Mouse (Mus musculus) heart, adult 2 months (tissue): ENCODE measurements at regions not wholly inside any gene's neighbourhood (a gene's known extent, or its start where the extent isn't known, plus 50 kb on each side); places are given as distances from the start of the nearest gene placed in this dataset.

Source experiments
- DNase-seq, 2 experiments: peaks; one replicate each; pipeline ENCODE4 v3.0.0; 2021
- H3K27ac ChIP-seq: fragments of 200-600 bp; 2 replicates; pipeline ENCODE4 v1.8.1; 2022
- H3K27me3 ChIP-seq: fragments of 200-500 bp; 2 replicates; pipeline ENCODE4 v1.6.1; 2012; ENCODE audit warnings: mild to moderate bottlenecking, low read length, inconsistent platforms, mixed read lengths; ENCODE audit not compliant: control insufficient read depth, insufficient read depth
- H3K36me3 ChIP-seq: fragments of 200-500 bp; 2 replicates; pipeline ENCODE4 v1.6.1; 2012; ENCODE audit warnings: low read length, inconsistent platforms; ENCODE audit not compliant: control insufficient read depth, insufficient read depth
- H3K4me1 ChIP-seq: fragments of 200-500 bp; 2 replicates; pipeline ENCODE4 v1.6.1; 2011; ENCODE audit warnings: low read length; ENCODE audit not compliant: control insufficient read depth, insufficient read depth
- H3K4me3 ChIP-seq: fragments of 200-600 bp; 2 replicates; pipeline ENCODE4 v1.8.1; 2022
- H3K79me2 ChIP-seq: fragments of 200-500 bp; replicated peaks from 2 replicates; pipeline ENCODE4 v1.6.1; 2012; ENCODE audit warnings: mild to moderate bottlenecking, inconsistent platforms, low read length, moderate library complexity, mixed read lengths; ENCODE audit not compliant: control insufficient read depth, insufficient read depth
- H3K9ac ChIP-seq: fragments of 200-500 bp; 2 replicates; pipeline ENCODE4 v1.6.1; 2012; ENCODE audit warnings: low read depth, mild to moderate bottlenecking, control low read depth, inconsistent platforms, low read length, mixed read lengths
- CTCF ChIP-seq: fragments of 200-600 bp; IDR thresholded peaks from 2 replicates; pipeline ENCODE4 v1.8.1; 2022; ENCODE audit warnings: antibody characterized with exemption, mild to moderate bottlenecking, moderate library complexity
- EP300 ChIP-seq: fragments of 200-500 bp; IDR thresholded peaks from 2 replicates; pipeline ENCODE4 v1.6.1; 2011; ENCODE audit warnings: low read depth, low read length, control low read depth; ENCODE audit not compliant: insufficient read depth
- POLR2A ChIP-seq: fragments of 200-500 bp; IDR thresholded peaks from 2 replicates; pipeline ENCODE4 v1.6.1; 2011; ENCODE audit warnings: mild to moderate bottlenecking, low read depth, low read length, control low read depth; ENCODE audit not compliant: insufficient read depth
- WGBS: fragments of 180-500 bp; shearing (Covaris S2); methylation state at CpG from one replicate; pipeline ENCODE4 v1.1.7; 2018; 5-methylcytosine and 5-hydroxymethylcytosine counted together
- intact Hi-C: fragments of 180-260 bp; cut with DNase I; formaldehyde crosslinking; loops from one replicate; pipeline ENCODE4 v1.15.1; 2025

DNA sequence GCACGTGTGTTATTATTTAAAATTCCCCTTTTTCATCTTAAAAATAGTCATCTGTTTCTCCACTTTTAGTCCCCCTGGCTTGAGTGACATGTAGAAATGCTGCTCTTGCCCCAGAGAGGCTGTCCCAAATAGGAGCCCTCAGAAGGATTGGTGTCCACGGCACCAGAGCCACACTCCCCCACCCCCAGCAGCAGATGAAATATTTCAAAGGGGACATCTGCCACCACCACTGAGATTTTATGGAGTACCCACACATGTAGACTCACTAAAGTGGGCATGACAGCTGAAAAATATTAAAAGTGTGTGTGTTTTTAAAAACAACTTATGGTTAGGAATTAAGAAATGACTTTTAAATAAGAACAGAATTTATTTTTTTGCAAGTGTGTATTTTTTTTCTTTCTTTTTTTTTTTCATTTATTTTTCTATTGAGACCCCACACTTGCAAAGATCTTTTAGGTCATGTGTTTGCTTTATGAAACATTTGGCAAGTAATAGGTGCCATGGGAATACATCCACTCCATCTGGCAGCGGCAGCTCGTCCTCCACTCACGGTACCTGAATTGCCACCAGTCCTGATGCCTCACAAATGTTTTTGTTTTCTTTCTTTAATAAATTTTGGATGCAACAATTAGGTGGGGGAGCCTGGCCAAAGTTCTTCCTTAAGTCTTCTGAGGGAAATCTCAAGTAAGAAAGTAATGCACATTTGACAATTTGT is 533.2 kb upstream of the Zeb2 start:
- Histone ChIP-seq H3K27ac (no peak overlapping the region), H3K27me3 (no peaks in the 10 kb centered on the region), H3K4me1 (no peaks in the 10 kb centered on the region), H3K79me2 (no peaks in the 10 kb centered on the region), H3K4me3 (no peak overlapping the region), H3K36me3 (no peaks in the 10 kb centered on the region), H3K9ac (no peak overlapping the region)
- TF ChIP-seq EP300 (no peak), POLR2A (no peak), CTCF (no peak)
- DNase-seq: no peak
- 81% methylated on average over 5 of the region's 5 CpGs for WGBS
- intact Hi-C loops: no loop called here

DNA sequence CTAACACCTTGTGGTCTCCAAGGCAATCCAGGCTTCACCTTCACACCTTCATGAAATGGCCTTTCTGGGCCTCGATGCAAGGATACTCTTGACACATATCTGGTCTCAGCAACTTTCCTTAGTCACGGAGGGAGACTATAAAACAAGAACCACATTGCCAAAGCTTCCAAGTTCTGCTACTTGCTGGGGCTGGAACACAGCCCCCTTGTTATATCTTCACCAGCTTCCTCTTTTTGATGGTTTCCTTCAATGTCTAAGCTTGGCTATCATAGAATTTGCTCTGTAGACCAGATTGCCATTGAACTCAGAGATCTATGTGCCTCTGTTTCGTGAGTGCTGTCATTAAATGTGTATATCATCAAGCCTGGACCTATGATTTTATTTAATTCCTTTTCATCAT is 530.7 kb upstream of the Zeb2 start:
- no peaks in the 10 kb centered on the region for H3K27me3 ChIP-seq
- H3K4me1 ChIP-seq: no peaks in the 10 kb centered on the region
- no peaks in the 10 kb centered on the region for H3K79me2 ChIP-seq
- TF ChIP-seq EP300 (no peak), POLR2A (no peak), CTCF (no peak)
- no peak overlapping the region for H3K4me3 ChIP-seq
- H3K36me3 ChIP-seq: no peaks in the 10 kb centered on the region
- WGBS: 82% methylated on average over 3 of the region's 3 CpGs
- no peak overlapping the region for H3K9ac ChIP-seq
- H3K27ac ChIP-seq: no peak overlapping the region
- no peak for DNase-seq
- intact Hi-C loops: no loop called here

DNA sequence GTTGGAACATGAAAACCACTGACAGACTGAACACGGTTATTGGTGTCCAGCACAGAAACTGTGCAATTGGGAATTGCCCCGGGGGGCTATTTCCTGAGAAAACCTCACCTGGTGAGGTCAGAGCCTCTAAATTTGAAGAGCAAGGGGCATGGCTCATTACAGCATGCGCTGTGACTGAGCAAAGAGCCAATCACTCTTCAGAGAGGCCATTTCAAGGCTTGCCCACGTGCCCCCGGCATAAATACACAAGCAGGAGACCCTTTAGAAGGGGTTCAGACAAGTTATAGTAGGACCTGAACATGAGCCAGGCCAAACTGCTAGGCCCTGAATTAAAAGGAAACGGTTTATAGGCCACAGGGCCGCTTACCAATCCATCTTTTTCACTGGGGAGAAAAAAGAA is 512.9 kb upstream of the Zeb2 start:
- 81% methylated on average over 7 of the region's 7 CpGs for WGBS

DNA sequence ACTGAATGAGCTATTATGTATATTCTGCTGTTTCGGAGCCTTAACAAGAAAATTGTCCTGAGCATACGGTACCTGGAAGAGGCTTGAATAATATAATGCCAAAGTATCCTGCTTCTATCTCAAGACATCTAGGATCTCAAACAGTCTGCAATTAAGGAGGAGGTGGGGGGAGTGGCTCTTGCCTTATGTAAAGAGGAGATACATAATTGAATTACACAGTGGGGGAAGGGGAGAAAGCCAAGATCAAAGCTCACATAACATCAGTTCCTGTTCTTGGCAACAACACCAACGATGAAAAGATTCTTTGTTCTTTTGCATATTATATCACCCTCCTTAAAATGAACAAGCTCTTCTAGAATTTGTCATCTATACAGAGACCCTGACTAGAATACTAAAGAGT is 512.4 kb upstream of the Zeb2 start:
- Histone ChIP-seq H3K79me2 (no peaks in the 10 kb centered on the region), H3K27ac (no peak overlapping the region), H3K36me3 (no peaks in the 10 kb centered on the region), H3K4me1 (no peaks in the 10 kb centered on the region), H3K4me3 (no peak overlapping the region), H3K27me3 (no peaks in the 10 kb centered on the region), H3K9ac (no peak overlapping the region)
- no peak for DNase-seq
- 76% methylated on average over 3 of the region's 3 CpGs for WGBS
- intact Hi-C loops: no loop called here
- TF ChIP-seq CTCF (no peak), POLR2A (no peak), EP300 (no peak)

More for the DNA sequence above, 512.9 kb upstream of the Zeb2 start:
- intact Hi-C loops: no loop called here
- Histone ChIP-seq H3K27me3 (no peaks in the 10 kb centered on the region), H3K27ac (no peak overlapping the region), H3K4me1 (no peaks in the 10 kb centered on the region), H3K9ac (no peak overlapping the region), H3K79me2 (no peaks in the 10 kb centered on the region), H3K36me3 (no peaks in the 10 kb centered on the region), H3K4me3 (no peak overlapping the region)
- TF ChIP-seq EP300: no peak
- no peak for TF ChIP-seq CTCF
- TF ChIP-seq POLR2A: no peak
- DNase-seq: no peak

DNA sequence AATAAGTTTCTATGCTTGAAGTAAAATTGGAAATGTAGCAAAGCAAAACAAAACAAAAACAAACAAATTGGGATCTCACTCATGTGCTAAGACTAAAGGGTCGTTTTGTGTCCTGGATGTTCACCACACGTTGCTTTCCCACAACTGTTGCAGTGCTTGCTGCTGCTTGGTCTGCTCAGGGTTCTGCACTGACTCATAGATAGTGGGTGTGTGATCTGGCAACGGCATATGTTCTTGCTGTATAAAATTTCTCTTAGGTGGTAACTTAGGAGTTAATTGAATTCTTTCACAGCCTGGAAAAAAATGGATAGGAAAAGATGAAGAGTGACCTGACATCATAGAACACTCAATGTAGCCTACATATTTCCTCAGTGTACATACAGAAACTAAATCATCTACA is 505.9 kb upstream of the Zeb2 start:
- no peak for DNase-seq
- H3K27me3 ChIP-seq: no peaks in the 10 kb centered on the region
- WGBS: 47% methylated on average over 3 of the region's 3 CpGs
- no peaks in the 10 kb centered on the region for H3K36me3 ChIP-seq
- H3K9ac ChIP-seq: no peak overlapping the region
- H3K4me3 ChIP-seq: no peak overlapping the region
- H3K4me1 ChIP-seq: no peaks in the 10 kb centered on the region
- intact Hi-C loops: no loop called here
- H3K79me2 ChIP-seq: no peaks in the 10 kb centered on the region
- no peak for TF ChIP-seq CTCF
- TF ChIP-seq POLR2A: no peak
- TF ChIP-seq EP300: no peak
- H3K27ac ChIP-seq: no peak overlapping the region

DNA sequence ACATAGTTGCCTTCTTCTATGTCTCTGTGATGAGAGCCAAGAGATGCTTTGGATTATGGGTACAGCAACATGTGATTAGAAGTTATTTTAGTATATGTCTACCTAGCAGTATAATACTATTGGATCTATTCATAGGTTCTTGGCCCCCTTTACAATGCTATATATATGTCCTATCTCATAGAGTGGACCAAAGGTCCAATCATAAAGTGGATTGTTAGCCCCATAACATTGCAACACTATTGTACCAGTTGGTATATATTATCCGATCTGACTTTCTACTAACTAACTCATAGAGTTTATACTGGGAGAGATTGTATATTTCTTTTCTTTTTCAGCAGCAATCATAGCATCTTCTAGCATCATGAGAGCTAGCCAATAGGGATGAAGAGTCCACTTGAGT is 491.7 kb upstream of the Zeb2 start:
- Histone ChIP-seq H3K27me3 (no peaks in the 10 kb centered on the region), H3K27ac (no peak overlapping the region), H3K9ac (no peak overlapping the region), H3K79me2 (no peaks in the 10 kb centered on the region), H3K4me1 (no peaks in the 10 kb centered on the region), H3K36me3 (no peaks in the 10 kb centered on the region), H3K4me3 (no peak overlapping the region)
- intact Hi-C loops: no loop called here
- TF ChIP-seq POLR2A (no peak), EP300 (no peak), CTCF (no peak)
- no peak for DNase-seq
- WGBS: 86% methylated on average over 1 of the region's 1 CpGs
